Comparison of ENCODE assay signal across 8 mouse cellular contexts in the genomic region with DNA sequence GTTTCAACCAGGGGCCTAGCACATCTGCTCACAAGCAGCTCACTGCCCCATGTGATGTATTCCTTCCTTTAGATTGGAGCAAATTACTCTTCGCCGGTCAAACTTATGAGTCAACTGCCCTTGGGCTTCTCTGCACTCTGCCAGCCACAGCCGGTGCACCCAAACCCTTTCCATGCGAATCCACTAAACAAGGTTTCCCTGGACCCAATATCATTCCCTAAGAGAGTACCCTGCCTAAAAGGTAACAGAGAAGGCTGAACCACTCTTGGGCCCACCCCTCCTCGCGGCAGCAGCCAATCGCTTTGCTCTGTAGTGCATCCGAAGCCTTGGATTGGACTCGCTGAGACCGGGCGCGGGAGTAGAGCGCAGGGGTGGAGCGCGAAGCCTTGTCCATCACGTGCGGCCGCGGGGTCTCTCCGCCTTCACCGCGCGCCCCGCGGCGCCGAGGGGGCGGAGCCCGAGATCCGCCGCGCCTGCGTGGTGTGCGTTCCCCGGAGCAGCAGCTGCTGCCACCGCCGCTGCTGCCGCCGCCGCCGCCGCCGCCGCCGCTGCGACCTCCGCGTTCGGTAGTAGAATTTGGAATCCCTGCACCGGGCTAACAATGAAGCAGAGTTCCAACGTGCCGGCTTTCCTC. TPM values are rescaled to one million over a fixed set of nuclear protein-coding genes. Genes with fewer than 3 reads are reported as not detected.
A peak's percentile ranks its signal among the peaks of the same experiment; 100 is the strongest.
DNase-seq lines count a peak whose midpoint lies in the region; ATAC-seq lines count a peak whose summit lies in the region.

Hsf2 (plus strand) TSS at position 478 of the 634 bp plus-strand sequence.

- peak within 1 kb of the TSS; percentile 98 for H3K27ac ChIP-seq in heart, embryonic 10.5 days
- H3K27ac ChIP-seq in kidney, embryonic 15.5 days: peak within 1 kb of the TSS; percentile 97

- peak within 1 kb of the TSS; percentile 94 for H3K4me3 ChIP-seq in heart, embryonic 10.5 days
- H3K4me3 ChIP-seq in kidney, embryonic 15.5 days (replicated peaks): peak within 1 kb of the TSS; percentile 91

- ATAC-seq in erythroblast, adult 5-6 weeks (replicated peaks; ENCODE audit: low FRiP score, poor library complexity, severe bottlenecking): peak; percentile 96
- peak; percentile 100 for ATAC-seq in kidney, embryonic 15.5 days (replicated peaks; ENCODE audit: low FRiP score)
- ATAC-seq in monocyte, adult 5-6 weeks (replicated peaks; ENCODE audit: insufficient number of reproducible peaks, low FRiP score, low TSS enrichment, poor library complexity, severe bottlenecking): peak; percentile 98

- H3K4me2 ChIP-seq in kidney, embryonic 15.5 days: peak within 1 kb of the TSS; percentile 70

- no peaks in the 10 kb centered on the region for H3K27me3 ChIP-seq in heart, embryonic 10.5 days (ENCODE audit: insufficient read depth, poor library complexity, severe bottlenecking)
- no peaks in the 10 kb centered on the region for H3K27me3 ChIP-seq in kidney, embryonic 15.5 days

- no peaks in the 10 kb centered on the region for H3K9me3 ChIP-seq in heart, embryonic 10.5 days
- H3K9me3 ChIP-seq in kidney, embryonic 15.5 days (replicated peaks): no peaks in the 10 kb centered on the region

- H3K9ac ChIP-seq in kidney, embryonic 15.5 days: peak within 1 kb of the TSS; percentile 97

- H3K36me3 ChIP-seq in heart, embryonic 10.5 days: no peaks in the 10 kb centered on the region
- no peaks in the 10 kb centered on the region for H3K36me3 ChIP-seq in kidney, embryonic 15.5 days

- 1% methylated on average over 44 of the region's 52 CpGs for WGBS in heart, embryonic 10.5 days
- WGBS in kidney, embryonic 15.5 days: 2% methylated on average over 51 of the region's 52 CpGs

- peaks cover 4% of the 10 kb centered on the region for H3K4me1 ChIP-seq in heart, embryonic 10.5 days
- H3K4me1 ChIP-seq in kidney, embryonic 15.5 days: peaks cover 13% of the 10 kb centered on the region

- peak; percentile 93 to 94 for DNase-seq in B cell, adult 2 months
- DNase-seq in brain, adult 2 months (ENCODE audit: low read depth, low spot score): peak; percentile 99
- DNase-seq in heart, embryonic 10.5 days (ENCODE audit: low spot score): peak; percentile 98
- peak; percentile 93 for DNase-seq in liver
- DNase-seq in spleen, postnatal 4 days (ENCODE audit: low spot score in 2 of 2): peak; percentile 87 to 91

RNA-seq across cellular contexts. Expression of gene Hsf2, which starts in this region (rescaled TPM):
- total RNA-seq in erythroblast, adult 5-6 weeks (2015; ENCODE audit: low replicate concordance): 0.38 and 3.6 TPM in 2 replicates
- total RNA-seq in erythroblast, adult 5-6 weeks (2017; ENCODE audit: low replicate concordance): 2.8 and 3.3 TPM in 2 replicates
- 25.2 and 27.2 TPM in 2 replicates for polyA plus RNA-seq in heart, embryonic 10.5 days (2016; fragmentation: Nextera tagmentation; extraction: Ambion mirVana)
- 29.2 and 31.8 TPM in 2 replicates for polyA plus RNA-seq in kidney, embryonic 15.5 days (2015; fragmentation: Nextera tagmentation; extraction: Ambion mirVana)
- total RNA-seq in monocyte, adult 5-6 weeks (2017): 39.7 to 42.5 TPM (median 39.8 TPM) in 3 replicates

Comparison
In these comparisons a context has a peak if more than half of its experiments do, and no peak if none do; other contexts are left out.
1. Peak in every context shown above with its lines: DNase-seq, ATAC-seq, H3K4me3 ChIP-seq and H3K27ac ChIP-seq.